Mouse (Mus musculus) liver, embryonic 14.5 days (tissue): ENCODE results near the gene Map3k21. TPM values are rescaled to one million over a fixed set of nuclear protein-coding genes. Genes with fewer than 3 reads are reported as not detected.

ENCODE experiments used
- ATAC-seq: fragments of 200-750 bp; cut with Nextera tagmentation; 2 replicates; pipeline ENCODE4 v1.8.0; 2017; ENCODE audit warnings: moderate number of reproducible peaks, mild to moderate bottlenecking, moderate library complexity; ENCODE audit not compliant: insufficient read depth
- DNase-seq, 3 experiments: peaks; one replicate each; pipeline ENCODE4 v3.0.0-alpha.2; 2012 to 2013; ENCODE audit warnings: low read depth in 3 of 3, low spot score in 3 of 3
- H3K27ac ChIP-seq: fragments of 300-500 bp; sonication (generic); 2 replicates; pipeline ENCODE4 v1.5.1; 2014; ENCODE audit warnings: moderate library complexity, mild to moderate bottlenecking, control low read depth, inconsistent platforms
- H3K27me3 ChIP-seq: fragments of 300-500 bp; sonication (generic); 2 replicates; pipeline ENCODE4 v1.6.1; 2014; ENCODE audit warnings: mild to moderate bottlenecking, low read length, moderate library complexity; ENCODE audit not compliant: control insufficient read depth, insufficient read depth
- H3K36me3 ChIP-seq: fragments of 300-500 bp; sonication (generic); replicated peaks from 2 replicates; pipeline ENCODE4 v1.6.1; 2014; ENCODE audit warnings: low read depth; ENCODE audit not compliant: control insufficient read depth, insufficient read depth
- H3K4me1 ChIP-seq, 2 experiments: fragments of 200-500 bp in 1 of 2; fragments of 300-500 bp in 1 of 2; sonication (generic) in 1 of 2; replicated peaks; 2 replicates each; pipeline ENCODE4 v1.6.1; 2012 to 2014; ENCODE audit warnings: antibody characterized with exemption in 1 of 2, inconsistent platforms in 1 of 2, low read length in 1 of 2; ENCODE audit not compliant: control insufficient read depth in 2 of 2, insufficient read depth in 2 of 2
- H3K4me2 ChIP-seq: fragments of 300-500 bp; sonication (generic); 2 replicates; pipeline ENCODE4 v1.6.1; 2014; ENCODE audit warnings: low read depth, mild to moderate bottlenecking, control low read depth, moderate library complexity
- H3K4me3 ChIP-seq, 2 experiments: fragments of 200-500 bp in 1 of 2; fragments of 300-500 bp in 1 of 2; sonication (generic) in 1 of 2; 2 replicates each; pipeline ENCODE4 v1.5.1; 2012 to 2014; ENCODE audit warnings: low read depth in 2 of 2, low read length in 2 of 2, mild to moderate bottlenecking in 2 of 2, control low read depth in 1 of 2, inconsistent platforms in 1 of 2, moderate library complexity in 1 of 2; ENCODE audit not compliant: insufficient read depth in 1 of 2
- H3K9ac ChIP-seq: fragments of 300-500 bp; sonication (generic); replicated peaks from 2 replicates; pipeline ENCODE4 v1.6.1; 2014; ENCODE audit warnings: mild to moderate bottlenecking, control low read depth, moderate library complexity
- H3K9me3 ChIP-seq: fragments of 300-500 bp; sonication (generic); 2 replicates; pipeline ENCODE4 v1.6.1; 2016; ENCODE audit warnings: low read length, mixed read lengths; ENCODE audit not compliant: control insufficient read depth
- CTCF ChIP-seq: IDR thresholded peaks from 2 replicates; pipeline ENCODE4 v1.5.1; 2016; ENCODE audit warnings: antibody characterized with exemption, low read depth, control low read depth
- EP300 ChIP-seq: IDR thresholded peaks from 2 replicates; pipeline ENCODE4 v1.6.1; 2016; ENCODE audit warnings: antibody characterized with exemption, low read depth
- WGBS: fragments of 180-500 bp; shearing (Covaris S2); extraction: QIAGEN DNeasy Blood & Tissue Kit; methylation state at CpG from one replicate; pipeline ENCODE4 v1.1.7; 2014; ENCODE audit not compliant: insufficient replicate concordance; 5-methylcytosine and 5-hydroxymethylcytosine counted together
- polyA plus RNA-seq, 2 experiments: library from polyadenylated mRNA; depleted of rRNA in 1 of 2; stranded (reverse) in 1 of 2; unstranded in 1 of 2; fragments of >200 nt; fragmentation: Nextera tagmentation in 1 of 2; extraction: Ambion mirVana in 1 of 2; gene quantifications; 2 replicates each; pipeline versions ENCODE4 v1.2.1 to v1.2.3; 2012 to 2014

Gene Map3k21
- polyA plus RNA-seq, 2 experiments: 0.01 to 0.04 TPM

DNA sequence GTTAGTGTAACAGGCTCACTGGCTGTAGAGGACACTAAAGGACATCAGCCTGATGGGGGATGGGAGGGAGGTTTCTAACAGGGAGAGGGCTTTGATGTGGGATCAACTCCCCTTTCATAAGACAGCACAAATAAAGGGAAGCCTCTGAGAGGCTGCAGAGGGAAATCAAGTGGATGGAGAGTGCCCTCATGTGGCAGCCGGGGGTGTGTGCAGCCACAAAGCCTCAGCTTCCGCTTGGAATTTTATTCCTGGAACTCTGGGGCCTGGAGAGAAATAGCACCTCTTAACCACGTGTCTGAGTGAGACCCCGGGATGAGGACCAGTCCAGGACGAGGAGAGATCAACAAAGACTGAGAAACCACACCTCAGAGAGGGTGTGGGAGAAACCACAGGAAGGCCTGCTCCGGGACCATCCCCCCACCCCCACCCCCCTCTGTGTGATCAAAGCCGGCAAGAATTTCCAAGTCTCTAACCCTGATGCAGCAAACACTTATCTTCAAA is 39.4 kb upstream of the Map3k21 start:
- WGBS: 0% methylated on average over 7 of the region's 7 CpGs
- no peak overlapping the region for H3K4me2 ChIP-seq

DNA sequence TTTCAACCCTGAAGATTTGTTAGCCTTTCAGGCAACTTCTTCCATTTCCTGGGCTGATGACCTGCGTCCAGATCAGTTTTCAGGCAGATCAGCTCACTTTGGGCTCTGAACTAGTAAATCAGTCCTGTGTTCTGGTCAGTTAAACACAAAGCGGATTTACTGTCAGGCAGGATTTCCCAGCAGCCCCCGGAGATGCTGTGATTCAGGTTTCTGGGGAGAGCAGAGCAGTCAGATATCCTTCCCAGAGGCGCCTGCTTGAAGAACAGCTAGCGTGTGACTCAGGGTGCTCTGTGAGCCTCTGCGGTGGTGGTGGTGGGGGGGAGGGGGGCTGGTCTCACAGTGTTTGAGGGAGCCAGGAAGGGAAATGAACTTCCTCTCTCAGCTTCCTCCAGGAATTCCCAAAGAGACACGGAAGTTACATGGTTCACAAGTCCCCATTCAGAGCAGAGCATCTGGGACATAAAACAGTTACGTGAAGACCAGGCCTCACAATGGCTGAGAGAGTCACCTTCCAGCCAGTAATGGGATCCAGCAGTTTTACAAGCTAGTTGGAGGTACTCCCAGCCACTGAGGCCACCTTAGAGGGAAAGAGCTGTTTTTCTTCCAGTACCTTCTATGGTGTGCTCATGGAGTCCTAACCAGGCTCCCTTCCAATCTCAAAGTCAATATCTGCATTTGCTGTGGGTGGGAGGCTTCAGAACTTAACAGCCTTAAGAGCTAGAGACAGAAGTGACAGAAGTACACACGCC is 37.6 kb upstream of the Map3k21 start:
- H3K36me3 ChIP-seq: no peaks in the 10 kb centered on the region
- no peaks in the 10 kb centered on the region for H3K9me3 ChIP-seq
- H3K4me3 ChIP-seq: no peak overlapping the region
- H3K4me2 ChIP-seq: no peak overlapping the region
- H3K4me1 ChIP-seq: peaks cover 0 to 25% of the 10 kb centered on the region in 2 experiments; a peak in 3 of 4 replicates
- ATAC-seq: no peak
- no peaks in the 10 kb centered on the region for H3K27me3 ChIP-seq
- no peak for DNase-seq
- TF ChIP-seq CTCF: no peak
- H3K9ac ChIP-seq: no peak overlapping the region
- WGBS: 51% methylated on average over 9 of the region's 9 CpGs
- no peak overlapping the region for H3K27ac ChIP-seq

More for the DNA sequence above, 39.4 kb upstream of the Map3k21 start:
- no peaks in the 10 kb centered on the region for H3K27me3 ChIP-seq
- TF ChIP-seq CTCF (peak; percentile 83), EP300 (no peak)
- H3K4me1 ChIP-seq: peaks cover 0 to 25% of the 10 kb centered on the region in 2 experiments; a peak in 3 of 4 replicates
- no peaks in the 10 kb centered on the region for H3K9me3 ChIP-seq
- H3K27ac ChIP-seq: no peak overlapping the region
- H3K4me3 ChIP-seq: no peak overlapping the region
- H3K36me3 ChIP-seq: no peaks in the 10 kb centered on the region
- ATAC-seq (peak; percentile 21; the same call in 1 of the 2 replicates), DNase-seq (peak in 1 of 3 experiments; percentile 11)
- H3K9ac ChIP-seq: no peak overlapping the region

DNA sequence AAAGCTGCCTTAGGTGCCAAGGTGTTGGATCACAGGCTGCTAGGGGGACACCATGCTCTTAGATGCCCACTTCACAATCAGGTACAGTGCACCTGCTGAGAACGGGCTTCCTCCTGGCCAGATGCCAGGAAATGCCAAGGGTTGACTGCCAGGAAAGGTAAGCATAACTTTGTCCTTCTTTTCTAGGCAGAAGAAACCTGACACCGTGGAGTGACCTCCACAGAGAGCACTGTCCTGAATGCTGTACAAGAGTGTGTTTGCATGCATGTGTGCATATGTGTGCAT is 37.1 kb upstream of the Map3k21 start:
- no peaks in the 10 kb centered on the region for H3K9me3 ChIP-seq
- no peaks in the 10 kb centered on the region for H3K27me3 ChIP-seq
- 62% methylated on average over 2 of the region's 2 CpGs for WGBS
- H3K4me3 ChIP-seq: no peak overlapping the region
- no peak overlapping the region for H3K9ac ChIP-seq
- TF ChIP-seq CTCF (no peak), EP300 (no peak)
- no peak for DNase-seq
- peaks cover 0 to 25% of the 10 kb centered on the region in 2 experiments; a peak in 3 of 4 replicates for H3K4me1 ChIP-seq
- no peak overlapping the region for H3K27ac ChIP-seq
- no peaks in the 10 kb centered on the region for H3K36me3 ChIP-seq
- no peak for ATAC-seq
- no peak overlapping the region for H3K4me2 ChIP-seq

DNA sequence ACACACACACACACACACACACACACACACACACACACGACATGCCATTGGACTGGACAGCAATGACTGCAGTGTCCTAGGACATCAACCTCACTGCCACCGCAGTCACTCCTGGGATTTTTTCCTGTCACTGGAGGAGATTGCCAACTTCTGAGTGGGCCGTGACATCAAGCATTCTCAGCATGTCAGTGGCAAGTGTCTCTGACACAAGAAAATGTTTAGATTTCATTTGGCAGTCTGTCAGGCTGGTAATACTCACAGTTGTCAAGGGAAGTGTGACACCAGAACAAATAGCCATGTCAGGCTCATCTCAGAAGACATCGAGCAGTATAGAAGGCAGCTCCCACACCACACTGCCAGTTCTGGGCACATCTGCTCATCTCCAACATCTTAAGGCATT is 29.8 kb upstream of the Map3k21 start:
- Histone ChIP-seq H3K9me3 (no peaks in the 10 kb centered on the region), H3K36me3 (no peaks in the 10 kb centered on the region), H3K4me1 (no peaks in the 10 kb centered on the region), H3K9ac (no peak overlapping the region), H3K4me3 (no peak overlapping the region), H3K27me3 (no peaks in the 10 kb centered on the region), H3K27ac (no peak overlapping the region), H3K4me2 (no peak overlapping the region)
- 67% methylated on average over 4 of the region's 4 CpGs for WGBS
- DNase-seq (no peak), ATAC-seq (no peak)
- TF ChIP-seq EP300 (no peak), CTCF (no peak)

DNA sequence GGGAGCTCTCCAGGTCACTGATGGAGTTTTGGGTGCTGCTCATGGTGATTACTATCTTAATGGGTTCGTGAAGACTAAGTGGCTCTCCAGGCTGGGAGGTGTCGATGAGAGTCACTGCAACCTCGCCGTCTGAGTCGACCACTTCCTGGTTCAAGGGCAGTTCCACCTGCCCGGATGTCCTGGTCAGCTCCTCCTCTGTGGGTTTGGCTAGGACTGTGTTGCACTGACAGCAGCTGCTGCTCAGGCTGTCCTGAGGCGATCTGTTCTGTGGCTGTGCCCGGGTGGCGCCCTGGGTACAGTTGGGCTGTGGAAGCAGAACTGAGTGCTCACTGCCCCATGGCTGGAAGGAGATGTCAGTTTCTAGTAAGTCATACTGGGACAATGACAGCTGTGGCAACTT is 22.7 kb upstream of the Map3k21 start:
- no peaks in the 10 kb centered on the region for H3K27me3 ChIP-seq
- H3K4me2 ChIP-seq: no peak overlapping the region
- no peak overlapping the region for H3K27ac ChIP-seq
- no peak overlapping the region for H3K4me3 ChIP-seq
- H3K9me3 ChIP-seq: no peaks in the 10 kb centered on the region
- H3K4me1 ChIP-seq: no peaks in the 10 kb centered on the region
- no peak for ATAC-seq
- 44% methylated on average over 9 of the region's 9 CpGs for WGBS
- TF ChIP-seq EP300 (no peak), CTCF (no peak)
- no peaks in the 10 kb centered on the region for H3K36me3 ChIP-seq
- no peak overlapping the region for H3K9ac ChIP-seq
- no peak for DNase-seq
